Mouse (Mus musculus): Measurements from ENCODE around the gene Zg16. TPM values are rescaled to one million over a fixed set of nuclear protein-coding genes. Genes with fewer than 3 reads are reported as not detected.
A peak's percentile ranks its signal among the peaks of the same experiment; 100 is the strongest.
"Not testable (repeated sequence)": the region's sequence is repeated elsewhere in the genome, so short reads cannot be mapped to it uniquely, and the experiment has no call there.

The Zg16 gene
- polyA plus RNA-seq, 1 experiment from 2014 or later, result not detected

GRCm38 (mm10) chr7:127098521-127098920 lies 11.4 kb upstream of the Zg16 start:
- H3K4me3 ChIP-seq (ENCODE audit: low read length), result no peak overlapping the region
- H3K9me3 ChIP-seq (ENCODE audit: control insufficient read depth, low read length), result no peaks in the 10 kb centered on the region
- no peak for ATAC-seq (ENCODE audit: low FRiP score, low TSS enrichment)
- no peak overlapping the region for H3K9ac ChIP-seq (ENCODE audit: low read depth, low read length)
- no peaks in the 10 kb centered on the region for H3K4me1 ChIP-seq (ENCODE audit: control insufficient read depth, insufficient read depth, low read length)
- H3K36me3 ChIP-seq (ENCODE audit: control insufficient read depth, insufficient read depth, low read length), result no peaks in the 10 kb centered on the region
- H3K27me3 ChIP-seq (ENCODE audit: control insufficient read depth, insufficient read depth, low read length), result no peaks in the 10 kb centered on the region
- 80% methylated on average over 5 of the region's 5 CpGs for WGBS
- no peak overlapping the region for H3K4me2 ChIP-seq (replicated peaks; ENCODE audit: low read depth, low read length)
- H3K27ac ChIP-seq (ENCODE audit: low read depth, low read length), result no peak overlapping the region

GRCm38 (mm10) chr7:127096456-127096855 lies 9.3 kb upstream of the Zg16 start:
- Histone ChIP-seq H3K9ac (ENCODE audit: low read depth, low read length) (no peak overlapping the region), H3K4me1 (ENCODE audit: control insufficient read depth, insufficient read depth, low read length) (0 out of 2 replicates have a peak, but pooled peaks cover 3% of the 10 kb centered on the region), H3K27ac (ENCODE audit: low read depth, low read length) (no peak overlapping the region), H3K4me3 (ENCODE audit: low read length) (no peak overlapping the region), H3K36me3 (ENCODE audit: control insufficient read depth, insufficient read depth, low read length) (no peaks in the 10 kb centered on the region), H3K4me2 (replicated peaks; ENCODE audit: low read depth, low read length) (no peak overlapping the region), H3K27me3 (ENCODE audit: control insufficient read depth, insufficient read depth, low read length) (no peaks in the 10 kb centered on the region), H3K9me3 (ENCODE audit: control insufficient read depth, low read length) (no peaks in the 10 kb centered on the region)
- WGBS, result 76% methylated on average over 7 of the region's 7 CpGs
- no peak for ATAC-seq (ENCODE audit: low FRiP score, low TSS enrichment)

- H3K27ac ChIP-seq (ENCODE audit: low read depth, low read length), result no peak overlapping the region
- H3K9me3 ChIP-seq (ENCODE audit: control insufficient read depth, low read length), result no peaks in the 10 kb centered on the region
- no peak for ATAC-seq (ENCODE audit: low FRiP score, low TSS enrichment)
- 77% methylated on average over 3 of the region's 3 CpGs for WGBS
- H3K36me3 ChIP-seq (ENCODE audit: control insufficient read depth, insufficient read depth, low read length), result no peaks in the 10 kb centered on the region
- 0 out of 2 replicates have a peak, but pooled peaks cover 7% of the 10 kb centered on the region for H3K4me1 ChIP-seq (ENCODE audit: control insufficient read depth, insufficient read depth, low read length)
- no peaks in the 10 kb centered on the region for H3K27me3 ChIP-seq (ENCODE audit: control insufficient read depth, insufficient read depth, low read length)
- H3K4me3 ChIP-seq (ENCODE audit: low read length), result no peak overlapping the region
- H3K9ac ChIP-seq (ENCODE audit: low read depth, low read length), result no peak overlapping the region
- no peak overlapping the region for H3K4me2 ChIP-seq (replicated peaks; ENCODE audit: low read depth, low read length)
Observed at GRCm38 (mm10) chr7:127093914-127094313, 6.8 kb upstream of the Zg16 start.

- Histone ChIP-seq H3K4me1 (ENCODE audit: control insufficient read depth, insufficient read depth, low read length) (0 out of 2 replicates have a peak, but pooled peaks cover 7% of the 10 kb centered on the region), H3K9me3 (ENCODE audit: control insufficient read depth, low read length) (no peaks in the 10 kb centered on the region), H3K27ac (ENCODE audit: low read depth, low read length) (0 out of 2 replicates have a peak within 1 kb of the TSS, but pooled peaks have one; percentile 24), H3K4me2 (replicated peaks; ENCODE audit: low read depth, low read length) (peak within 1 kb of the TSS; percentile 22), H3K4me3 (ENCODE audit: low read length) (no peak within 1 kb of the TSS; the same call in 1 of the 2 replicates), H3K36me3 (ENCODE audit: control insufficient read depth, insufficient read depth, low read length) (no peaks in the 10 kb centered on the region), H3K9ac (ENCODE audit: low read depth, low read length) (peak within 1 kb of the TSS; percentile 37; the same call in 1 of the 2 replicates), H3K27me3 (ENCODE audit: control insufficient read depth, insufficient read depth, low read length) (no peaks in the 10 kb centered on the region)
- ATAC-seq (ENCODE audit: low FRiP score, low TSS enrichment), result peak; percentile 60
- WGBS, result 58% methylated on average over 16 of the region's 16 CpGs
Observed at GRCm38 (mm10) chr7:127091114-127091896, 4.2 kb upstream of the Zg16 start, which contains the start of gene AI467606. AI467606 (plus strand) TSS chr7:127091359.

GRCm38 (mm10) chr7:127090154-127091113 lies 3.3 kb upstream of the Zg16 start:
- Histone ChIP-seq H3K4me2 (replicated peaks; ENCODE audit: low read depth, low read length) (0 out of 2 replicates have a peak overlapping the region, but pooled peaks have one; percentile 3), H3K4me3 (ENCODE audit: low read length) (no peak overlapping the region), H3K27ac (ENCODE audit: low read depth, low read length) (no peak overlapping the region), H3K36me3 (ENCODE audit: control insufficient read depth, insufficient read depth, low read length) (no peaks in the 10 kb centered on the region), H3K4me1 (ENCODE audit: control insufficient read depth, insufficient read depth, low read length) (0 out of 2 replicates have a peak, but pooled peaks cover 7% of the 10 kb centered on the region), H3K9me3 (ENCODE audit: control insufficient read depth, low read length) (no peaks in the 10 kb centered on the region), H3K27me3 (ENCODE audit: control insufficient read depth, insufficient read depth, low read length) (no peaks in the 10 kb centered on the region), H3K9ac (ENCODE audit: low read depth, low read length) (no peak overlapping the region)
- WGBS, result 89% methylated on average over 20 of the region's 20 CpGs
- no peak for ATAC-seq (ENCODE audit: low FRiP score, low TSS enrichment)

- no peaks in the 10 kb centered on the region for H3K9me3 ChIP-seq (ENCODE audit: control insufficient read depth, low read length)
- H3K4me3 ChIP-seq (ENCODE audit: low read length), result peak overlapping the region; percentile 0; the same call in 1 of the 2 replicates
- H3K4me1 ChIP-seq (ENCODE audit: control insufficient read depth, insufficient read depth, low read length), result 0 out of 2 replicates have a peak, but pooled peaks cover 7% of the 10 kb centered on the region
- 23% methylated on average over 27 of the region's 27 CpGs for WGBS
- H3K27me3 ChIP-seq (ENCODE audit: control insufficient read depth, insufficient read depth, low read length), result no peaks in the 10 kb centered on the region
- H3K36me3 ChIP-seq (ENCODE audit: control insufficient read depth, insufficient read depth, low read length), result no peaks in the 10 kb centered on the region
- ATAC-seq (ENCODE audit: low FRiP score, low TSS enrichment), result 0 out of 2 replicates have a peak, but pooled peaks have one; percentile 50
- H3K27ac ChIP-seq (ENCODE audit: low read depth, low read length), result no peak overlapping the region
- no peak overlapping the region; the same call in 1 of the 2 replicates for H3K9ac ChIP-seq (ENCODE audit: low read depth, low read length)
- H3K4me2 ChIP-seq (replicated peaks; ENCODE audit: low read depth, low read length), result 0 out of 2 replicates have a peak overlapping the region, but pooled peaks have one; percentile 15
Observed at GRCm38 (mm10) chr7:127088901-127089845, 2.0 kb upstream of the Zg16 start.

- H3K27me3 ChIP-seq (ENCODE audit: control insufficient read depth, insufficient read depth, low read length), result no peaks in the 10 kb centered on the region
- H3K27ac ChIP-seq (ENCODE audit: low read depth, low read length), result no peak overlapping the region
- H3K4me1 ChIP-seq (ENCODE audit: control insufficient read depth, insufficient read depth, low read length), result 0 out of 2 replicates have a peak, but pooled peaks cover 7% of the 10 kb centered on the region
- no peak overlapping the region for H3K4me3 ChIP-seq (ENCODE audit: low read length)
- WGBS, result 82% methylated on average over 3 of the region's 3 CpGs
- no peak overlapping the region for H3K4me2 ChIP-seq (replicated peaks; ENCODE audit: low read depth, low read length)
- no peak overlapping the region for H3K9ac ChIP-seq (ENCODE audit: low read depth, low read length)
- no peak for ATAC-seq (ENCODE audit: low FRiP score, low TSS enrichment)
- no peaks in the 10 kb centered on the region for H3K9me3 ChIP-seq (ENCODE audit: control insufficient read depth, low read length)
- H3K36me3 ChIP-seq (ENCODE audit: control insufficient read depth, insufficient read depth, low read length), result no peaks in the 10 kb centered on the region
Observed at GRCm38 (mm10) chr7:127088083-127088482, 955 bp upstream of the Zg16 start.

- H3K36me3 ChIP-seq (ENCODE audit: control insufficient read depth, insufficient read depth, low read length); H3K4me2 ChIP-seq (replicated peaks; ENCODE audit: low read depth, low read length); H3K27me3 ChIP-seq (ENCODE audit: control insufficient read depth, insufficient read depth, low read length); ATAC-seq (ENCODE audit: low FRiP score, low TSS enrichment); H3K9me3 ChIP-seq (ENCODE audit: control insufficient read depth, low read length); H3K27ac ChIP-seq (ENCODE audit: low read depth, low read length); H3K4me1 ChIP-seq (ENCODE audit: control insufficient read depth, insufficient read depth, low read length); H3K9ac ChIP-seq (ENCODE audit: low read depth, low read length); H3K4me3 ChIP-seq (ENCODE audit: low read length): not testable (repeated sequence)
- 52% methylated on average over 6 of the region's 6 CpGs for WGBS
Observed at GRCm38 (mm10) chr7:127085751-127086150, 1.4 kb downstream of the Zg16 start.
